Mouse (Mus musculus) layer of hippocampus, adult 8-10 months (tissue): ENCODE data around the gene Nxpe3. TPM values are rescaled to one million over a fixed set of nuclear protein-coding genes. Genes with fewer than 3 reads are reported as not detected.

Source experiments
- DNase-seq, 2 experiments: peaks; one replicate each; pipeline ENCODE4 v3.0.0; 2022; ENCODE audit warnings: low spot score in 2 of 2
- total RNA-seq, 4 experiments: library from RNA; stranded (reverse); gene quantifications; 2 replicates each; pipeline ENCODE4 v1.2.4; 2022

Nxpe3 gene
- total RNA-seq, 4 experiments from 2014 or later = 12.6 to 13.0 (median 12.8) TPM

DNA sequence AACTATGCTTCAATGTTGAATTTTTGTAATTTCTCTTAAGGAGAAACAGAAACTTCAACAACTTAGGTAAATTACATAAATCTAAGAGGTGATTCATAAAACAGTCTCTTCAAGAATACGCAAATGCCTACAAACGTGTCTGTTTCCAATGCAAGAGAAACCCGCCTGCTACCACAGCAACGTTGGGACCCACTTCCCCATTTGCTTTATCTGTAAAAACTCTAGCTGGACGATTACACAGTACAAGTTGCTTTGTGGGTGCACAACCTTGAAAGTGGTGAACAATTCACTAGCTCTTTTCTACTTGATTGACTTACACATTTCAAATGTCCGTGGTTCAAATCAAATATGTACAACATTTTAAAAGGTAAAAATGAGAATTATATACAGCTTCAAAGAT lies 83.3 kb downstream of the Nxpe3 start:
- no peak for DNase-seq

DNA sequence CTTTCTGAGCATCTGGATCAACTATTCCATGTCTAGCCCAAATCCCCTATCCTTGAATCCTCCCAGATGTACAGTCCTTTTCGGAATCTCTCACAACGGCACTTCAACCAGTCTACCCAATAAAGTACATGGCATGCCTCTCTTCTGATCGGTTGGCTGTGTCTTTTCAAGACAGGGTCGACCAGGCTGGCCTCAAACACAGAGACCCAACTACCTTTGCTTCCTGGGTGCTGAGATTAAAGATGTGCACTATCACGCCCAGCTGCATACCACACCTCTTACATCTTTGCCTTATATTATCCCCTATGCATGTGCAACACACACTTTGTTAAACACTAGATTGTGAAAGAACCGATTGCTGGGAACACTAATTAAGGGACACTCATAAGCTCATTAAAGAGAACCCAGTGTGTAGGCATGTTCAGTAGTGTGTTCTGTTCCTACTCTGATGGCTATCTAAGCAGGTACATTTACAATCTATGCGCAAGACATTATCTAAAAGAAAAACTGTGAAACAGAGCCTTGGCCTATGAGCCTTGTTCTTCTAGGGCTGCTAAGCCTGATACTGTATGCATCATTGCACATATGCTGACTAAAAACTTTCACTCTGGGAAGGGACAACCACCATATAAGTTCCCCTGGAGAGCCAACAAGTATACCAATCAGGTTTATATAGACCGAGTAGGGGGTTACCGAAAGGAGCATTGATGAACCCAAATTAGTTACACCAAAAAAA lies 85.1 kb downstream of the Nxpe3 start:
- DNase-seq = no peak

DNA sequence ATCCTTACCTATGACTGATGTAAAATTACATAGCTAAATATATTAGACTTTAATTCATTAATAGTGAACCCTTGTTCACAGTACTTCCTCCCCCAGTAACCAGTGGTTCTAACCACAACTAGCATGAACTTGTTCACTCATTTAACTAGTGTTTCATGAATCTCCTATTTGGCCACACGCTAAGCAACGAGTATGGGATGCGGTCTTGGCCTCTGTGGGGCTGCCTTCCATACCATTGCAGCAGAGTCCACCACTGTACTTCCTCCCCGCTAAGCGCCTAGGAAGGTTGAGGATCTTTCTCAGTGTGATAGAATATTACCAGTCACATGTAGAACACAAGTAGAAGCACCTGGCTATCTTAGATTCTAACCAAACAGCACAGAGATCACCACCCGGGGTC lies 85.7 kb downstream of the Nxpe3 start:
- DNase-seq = no peak

DNA sequence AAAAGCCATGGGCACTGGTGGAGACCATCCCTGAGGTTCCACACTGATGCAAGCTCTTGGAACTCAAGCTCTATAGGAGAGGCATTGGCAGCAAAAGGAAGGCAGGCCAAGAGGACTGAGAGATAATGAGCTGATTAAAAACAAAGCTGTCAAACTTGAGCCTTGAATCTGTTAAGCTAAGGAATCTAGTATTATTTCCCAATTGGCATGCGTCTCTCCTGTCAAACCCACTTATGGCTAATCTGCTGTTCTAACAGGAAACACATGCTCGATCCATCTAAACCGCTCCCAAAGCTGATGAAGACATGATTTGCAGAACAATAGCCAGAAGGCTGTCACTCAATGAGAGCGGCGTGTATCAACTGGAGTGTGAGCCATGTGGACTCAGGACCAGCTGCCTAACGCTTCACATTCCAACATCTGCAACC lies 87.6 kb downstream of the Nxpe3 start:
- DNase-seq = peak; percentile 24 to 35

DNA sequence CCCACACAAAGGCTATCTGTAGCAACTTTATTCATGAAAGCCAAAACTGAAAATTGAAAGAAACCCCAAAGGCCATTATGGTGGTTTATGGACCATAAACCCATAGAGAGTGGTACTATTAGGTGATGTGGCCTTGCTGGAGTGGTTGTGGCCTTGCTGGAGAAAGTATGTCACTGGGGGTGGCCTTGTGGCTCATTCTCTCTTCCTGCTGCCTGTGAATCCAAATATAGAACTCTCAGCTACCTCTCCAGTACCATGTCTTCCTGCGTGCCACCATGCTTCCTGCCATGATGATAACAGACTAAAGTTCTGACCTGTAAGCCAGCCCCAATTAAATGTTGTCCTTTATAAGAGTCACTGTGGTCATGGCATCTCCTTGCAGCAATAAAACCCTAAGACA lies 90.3 kb downstream of the Nxpe3 start:
- DNase-seq = no peak

DNA sequence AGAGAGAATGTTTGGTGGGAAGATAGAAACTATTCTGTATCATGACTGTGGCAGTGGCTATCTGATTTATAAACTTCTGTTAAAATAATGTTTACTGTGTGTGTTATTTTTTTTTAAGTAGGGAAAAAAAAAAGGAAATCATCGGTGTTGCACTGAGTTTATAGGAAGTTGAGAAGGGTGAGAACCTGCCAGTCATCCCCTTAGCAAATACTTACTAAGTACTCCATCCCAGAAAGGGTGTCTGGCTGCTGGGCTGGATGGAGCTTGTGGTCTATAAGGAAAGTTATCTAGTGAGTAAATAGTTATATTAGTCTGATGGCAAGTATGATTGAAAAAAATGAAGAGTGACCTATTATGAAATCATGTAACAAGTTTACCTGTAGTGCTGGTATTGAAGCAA lies 93.5 kb downstream of the Nxpe3 start:
- no peak for DNase-seq

DNA sequence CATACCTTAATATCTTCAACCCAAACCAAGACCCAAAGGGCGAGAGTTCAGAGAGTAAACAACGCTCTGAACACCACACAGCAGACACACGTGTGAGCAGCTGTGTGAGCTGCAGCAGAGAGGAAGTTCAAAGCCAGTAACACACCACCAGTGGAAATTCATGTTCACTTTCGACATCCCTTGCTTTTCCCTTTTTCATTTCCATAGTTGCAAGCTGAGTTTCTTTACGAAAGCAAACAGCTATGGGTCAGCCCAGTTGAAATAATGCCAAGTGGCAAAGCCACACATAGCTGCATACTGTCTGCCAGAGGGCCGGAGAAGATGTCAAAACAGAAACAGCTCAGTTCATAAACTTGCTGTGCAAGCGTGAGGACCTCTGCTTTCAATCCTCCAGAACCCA lies 96.2 kb downstream of the Nxpe3 start:
- DNase-seq = no peak

DNA sequence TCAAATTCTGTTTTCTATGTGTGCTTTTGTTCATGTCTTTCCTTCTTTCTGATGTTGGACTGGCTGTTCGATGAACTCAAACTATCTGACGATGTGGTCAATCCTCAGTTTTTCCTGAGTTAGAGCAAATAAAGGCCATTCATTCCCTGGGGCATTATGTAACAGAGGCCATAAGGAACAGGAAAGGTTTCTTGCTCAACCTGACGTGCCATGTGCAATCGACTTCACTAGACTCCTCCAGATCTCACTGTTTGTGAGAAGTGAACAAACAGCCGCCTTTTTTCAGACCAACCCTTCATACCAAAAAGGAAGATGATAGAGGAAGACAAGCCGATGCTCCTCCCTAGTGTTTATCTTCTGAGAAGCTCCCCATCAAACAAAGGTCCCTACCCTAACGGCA lies 104.8 kb downstream of the Nxpe3 start:
- DNase-seq = no peak

Other genes starting within 250 kb of the Nxpe3 start
- gene Nfkbiz, start 56.4 kb downstream of the Nxpe3 start, total RNA-seq = 1 to 10 TPM; 6.2 to 7.2 (median 6.5) TPM
- gene Cep97, start 39.6 kb upstream of the Nxpe3 start, total RNA-seq = 10 to 100 TPM; 16.4 to 21.1 (median 18.9) TPM
- 100 to 1,000 TPM; 327 to 441 (median 373) TPM for gene Rpl24, start 71.0 kb upstream of the Nxpe3 start, total RNA-seq
- 10 to 100 TPM; 45.7 to 56.3 (median 50.5) TPM for gene Zbtb11, start 78.6 kb upstream of the Nxpe3 start, total RNA-seq
- gene Pcnp, start 134.5 kb upstream of the Nxpe3 start, total RNA-seq = 100 to 1,000 TPM; 165 to 177 (median 172) TPM
- gene Trmt10c, start 142.5 kb upstream of the Nxpe3 start, total RNA-seq = 10 to 100 TPM in 3 of 4 experiments, 1 to 10 TPM in 1; 7.8 to 10.6 (median 10.1) TPM
- 10 to 100 TPM; 46.4 to 57.0 (median 52.0) TPM for gene Senp7, start 153.1 kb upstream of the Nxpe3 start, total RNA-seq